Mouse (Mus musculus) B cell, adult 2 months (primary cell): ENCODE data around the gene Btg1.

Source experiments
- DNase-seq, 2 experiments: peaks; one replicate each; pipeline ENCODE4 v3.0.0; 2022

Btg1 gene

DNA sequence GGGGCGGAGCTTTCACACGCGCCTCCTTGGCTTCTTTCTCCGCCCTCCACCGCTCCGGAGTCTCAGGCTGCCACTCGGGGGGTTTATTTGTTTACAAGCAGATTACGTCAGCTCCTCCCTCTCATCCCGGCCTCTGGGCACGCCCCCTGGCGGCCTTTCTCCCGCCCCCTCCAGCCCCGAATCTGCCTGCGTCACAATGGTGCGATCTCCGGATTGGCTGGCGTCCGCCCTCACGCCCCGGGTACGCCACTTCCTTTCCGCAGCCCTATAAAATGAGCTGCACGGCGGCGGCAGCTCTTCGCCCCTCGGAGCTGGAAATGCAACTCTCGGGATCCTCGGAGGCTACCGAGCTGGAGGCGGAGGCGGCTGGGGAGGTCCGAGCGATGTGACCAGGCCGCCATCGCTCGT is at the start of gene Btg1:
TSS of gene Btg1 (plus strand) at position 298 of the 408 bp plus-strand sequence.
- DNase-seq, result peak; percentile 99 to 100

DNA sequence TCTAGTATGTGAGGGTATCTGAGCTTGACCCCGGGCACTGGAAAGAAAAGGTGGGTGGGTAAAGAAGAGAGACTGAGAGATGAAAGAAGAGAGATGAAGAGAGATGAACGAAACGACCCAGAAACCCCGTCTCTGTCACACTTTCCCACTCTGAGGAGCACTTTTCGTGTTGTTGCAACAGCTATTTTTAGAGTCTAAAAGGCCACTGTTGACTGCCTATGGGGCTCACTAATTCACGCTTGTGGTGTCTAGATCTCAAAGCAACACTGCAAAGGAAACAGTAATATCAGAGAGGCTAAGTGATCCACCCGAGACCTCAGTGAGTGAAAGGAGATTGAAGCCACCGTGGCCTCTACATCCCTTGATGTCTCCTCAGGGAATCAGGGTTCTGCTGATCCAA is 47.3 kb upstream of the Btg1 start:
- DNase-seq, result no peak

DNA sequence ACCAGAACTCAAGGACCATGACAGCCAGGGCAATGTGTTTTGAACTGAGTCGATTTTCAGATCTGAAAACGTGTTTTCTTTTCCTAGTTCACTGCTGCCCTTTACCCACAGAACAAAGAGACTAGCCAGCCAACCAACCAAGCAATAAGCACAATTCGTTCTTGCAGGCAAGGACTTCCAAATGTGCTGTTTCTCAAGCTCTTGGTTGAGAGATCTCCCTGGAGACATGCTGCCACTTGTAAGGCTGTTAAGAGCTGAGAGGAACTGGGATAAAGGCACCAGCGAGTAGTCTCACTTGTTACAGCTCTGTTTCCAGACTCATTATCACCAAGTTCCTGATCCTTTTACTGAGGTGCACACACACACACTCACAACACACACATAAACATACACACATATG is 45.6 kb upstream of the Btg1 start:
- DNase-seq, result no peak

DNA sequence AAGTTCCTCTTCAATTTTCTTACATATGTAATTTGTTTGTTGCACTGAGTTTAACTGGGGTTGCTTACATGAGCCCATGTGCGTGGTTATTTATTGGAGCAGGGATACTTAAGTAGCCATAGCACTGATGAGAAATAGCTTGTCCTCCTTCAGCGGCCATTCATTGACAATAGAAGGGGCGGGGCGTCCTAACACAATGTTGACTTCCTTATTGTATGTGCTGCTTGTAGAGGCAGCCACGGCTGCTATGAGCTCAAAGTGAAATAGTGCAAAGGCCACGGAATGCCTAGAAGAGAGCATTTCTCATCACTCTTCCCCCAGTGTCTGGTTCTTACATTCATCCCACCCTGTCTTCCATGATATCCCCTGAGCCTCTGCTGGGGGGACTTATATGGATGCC is 42.0 kb upstream of the Btg1 start:
- DNase-seq, result no peak

DNA sequence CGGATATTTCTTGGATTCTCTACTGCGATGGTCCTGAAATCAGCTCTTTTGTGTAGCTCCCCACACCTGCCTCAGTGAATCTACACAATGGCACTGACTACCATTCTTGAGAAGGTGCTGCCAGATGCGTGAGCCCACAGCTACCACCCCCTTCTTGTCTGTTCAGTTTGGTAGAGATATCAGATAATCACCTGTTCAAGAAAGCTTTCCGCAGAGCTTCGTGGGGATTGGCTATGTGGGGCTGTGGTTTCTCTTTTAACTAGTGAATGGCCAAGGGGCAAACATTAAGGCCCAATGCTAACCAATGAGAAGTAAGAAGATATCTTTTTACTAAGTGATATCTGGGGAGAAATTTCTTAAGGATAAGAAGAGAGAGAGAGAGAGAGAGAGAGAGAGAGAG is 41.5 kb upstream of the Btg1 start:
- DNase-seq, result no peak

DNA sequence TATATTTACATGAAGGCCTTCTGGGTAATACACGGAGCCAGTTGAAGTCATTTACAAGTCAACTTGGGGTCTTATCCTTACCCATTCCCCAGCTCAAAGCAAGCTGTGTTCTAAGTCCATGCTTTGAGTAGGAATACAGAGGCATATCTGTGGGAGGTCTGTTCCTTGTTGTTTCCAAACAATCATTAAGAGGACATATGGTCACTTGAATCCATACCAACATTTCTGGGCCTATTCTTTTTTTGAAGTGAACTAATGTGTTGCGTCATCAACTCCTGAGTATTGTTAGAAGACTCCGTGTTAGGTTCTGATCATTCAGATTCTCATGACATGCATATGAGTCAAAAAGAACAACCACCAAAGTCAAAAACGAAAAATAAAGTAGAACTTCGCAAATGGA is 37.9 kb upstream of the Btg1 start:
- DNase-seq, result no peak

DNA sequence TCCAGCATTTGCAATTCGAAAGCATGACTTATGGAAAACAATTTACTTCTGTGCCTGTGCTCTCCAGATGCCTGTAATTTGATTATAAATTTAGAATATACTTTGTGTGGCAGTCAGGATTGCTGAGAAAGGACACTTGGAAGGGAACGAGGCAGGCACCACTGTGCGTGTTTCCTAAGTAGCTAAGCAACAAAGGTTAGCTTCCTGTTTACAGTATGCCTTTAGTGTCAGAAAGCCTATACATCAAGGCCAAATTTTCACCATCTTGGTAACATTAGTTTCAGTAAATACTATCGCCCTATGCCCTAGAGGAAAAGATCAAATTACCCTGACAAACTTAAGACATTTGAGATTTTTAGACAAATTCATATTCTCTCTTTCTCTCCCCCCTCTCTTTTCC is 37.4 kb upstream of the Btg1 start:
- DNase-seq, result no peak

DNA sequence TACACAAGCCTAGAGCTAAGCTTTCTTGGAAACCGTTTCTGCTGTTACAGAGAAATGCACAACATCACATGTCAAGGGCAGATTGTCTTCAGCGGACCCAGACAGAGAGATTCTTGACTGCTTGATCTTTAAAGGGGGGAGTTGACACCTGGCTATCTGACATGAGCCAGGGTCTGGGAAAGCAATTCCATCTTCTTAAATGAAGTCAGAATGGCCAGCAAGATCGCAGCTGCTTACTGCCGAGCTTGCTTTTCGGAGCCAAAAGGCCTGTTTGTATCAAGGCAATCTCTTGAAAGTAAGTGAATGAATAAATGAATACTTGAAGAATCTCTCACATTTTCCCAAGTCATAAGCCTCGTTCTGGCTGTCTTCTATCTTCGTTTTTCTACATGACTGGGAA is 36.6 kb upstream of the Btg1 start:
- DNase-seq, result no peak

DNA sequence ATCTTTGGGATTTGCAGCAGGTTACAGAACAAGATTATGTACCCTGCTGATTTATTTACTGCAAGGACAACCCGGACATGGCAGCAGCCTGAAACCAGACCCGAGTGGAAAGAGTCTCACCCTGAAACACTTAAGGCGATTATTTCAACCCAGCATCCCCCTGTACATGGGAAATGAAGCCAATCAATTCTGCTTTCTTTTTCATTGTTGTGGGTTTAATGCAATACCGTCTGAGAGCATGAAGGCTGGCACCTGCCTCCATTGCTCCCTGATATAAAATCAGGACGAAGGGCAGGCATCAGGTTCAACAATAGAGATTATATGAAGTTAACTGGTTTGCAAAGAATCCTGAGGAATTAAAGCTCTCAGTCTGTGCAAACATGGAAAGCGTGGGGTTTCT is 35.6 kb upstream of the Btg1 start:
- DNase-seq, result no peak

DNA sequence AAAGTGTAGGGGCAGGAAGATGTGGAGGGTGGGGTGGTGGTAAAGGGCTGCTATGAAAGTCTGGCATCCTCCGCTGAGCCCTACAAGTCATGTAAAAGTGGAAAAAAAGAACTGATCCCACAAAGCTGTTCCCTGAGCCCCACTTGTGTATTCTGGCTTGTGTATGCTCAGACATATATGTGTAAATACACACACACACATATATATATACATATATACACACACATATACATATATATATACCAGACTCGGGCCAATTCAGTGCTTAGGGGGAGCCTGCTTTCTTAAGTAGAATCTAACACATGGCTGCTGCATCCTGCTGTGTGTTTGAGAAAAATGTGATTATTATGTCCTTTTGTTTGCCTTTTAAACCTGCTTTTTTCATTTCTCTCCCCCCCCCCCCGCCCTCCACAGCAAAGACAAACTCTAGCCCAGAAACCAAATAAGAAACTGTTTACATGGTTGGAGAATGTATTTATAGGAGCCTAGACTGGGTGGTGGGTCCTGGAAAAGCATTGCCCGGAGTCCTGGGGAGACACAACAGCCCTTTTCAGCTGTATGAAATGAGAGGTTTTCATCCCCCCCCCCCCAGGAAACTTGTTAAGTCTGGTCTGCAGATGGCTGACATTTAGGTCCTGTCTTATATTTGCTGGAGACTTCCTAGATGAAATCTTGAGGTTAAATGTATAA is 30.5 kb upstream of the Btg1 start:
- no peak for DNase-seq

DNA sequence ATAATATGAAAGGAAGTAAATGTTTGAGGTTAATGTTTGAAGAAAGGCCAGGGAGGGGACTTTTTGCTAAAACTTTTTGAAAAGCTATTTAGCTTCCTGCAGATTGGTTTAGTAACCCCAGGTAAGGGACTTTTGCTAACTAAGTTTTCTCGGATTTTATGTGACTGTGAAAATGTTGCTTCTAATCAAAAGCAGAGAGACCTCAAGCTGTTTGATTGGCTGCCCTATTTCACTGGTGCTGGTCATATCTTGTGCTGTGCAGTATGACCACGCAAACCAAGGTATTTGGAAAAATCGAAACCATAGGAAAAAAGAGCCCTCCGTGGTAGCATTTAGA is 30.0 kb upstream of the Btg1 start:
- DNase-seq, result no peak

DNA sequence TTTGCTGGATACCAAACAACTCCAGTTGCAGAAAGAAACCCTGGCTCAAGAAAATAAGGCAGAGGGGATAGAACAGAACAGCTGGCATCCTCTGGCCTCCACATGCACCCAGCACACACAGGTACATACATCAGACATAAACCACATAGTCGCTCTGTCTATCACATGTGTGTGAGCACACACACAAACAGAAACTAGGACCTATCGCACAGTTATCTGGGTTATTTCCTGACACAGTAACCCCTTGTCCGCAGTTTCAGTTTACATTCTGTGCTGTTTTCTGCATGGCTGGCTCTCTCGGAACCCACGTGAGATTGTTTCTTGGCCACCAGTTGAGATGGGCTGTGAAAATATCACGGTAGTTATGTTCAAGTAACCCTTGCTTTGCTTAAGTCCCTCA is 28.6 kb upstream of the Btg1 start:
- DNase-seq, result peak; percentile 40 to 45

DNA sequence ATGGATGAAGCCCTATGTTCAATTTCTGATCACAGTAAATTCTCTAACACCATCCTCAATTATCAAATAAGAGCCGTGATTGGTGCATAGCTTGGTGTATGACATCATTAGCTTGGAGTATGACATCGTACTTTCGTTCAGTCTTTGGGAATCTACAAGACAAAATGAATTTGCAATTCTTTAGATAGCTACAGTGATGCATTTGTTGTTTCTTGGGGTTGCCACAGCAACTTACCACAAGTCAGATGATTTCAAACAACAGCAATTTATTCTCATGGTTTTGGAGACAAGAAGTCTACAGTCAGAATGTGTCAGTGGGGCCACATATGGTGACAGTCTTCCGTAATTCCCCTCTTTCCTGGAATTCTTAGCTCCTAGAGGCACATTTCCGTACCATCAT is 27.0 kb upstream of the Btg1 start:
- DNase-seq, result peak; percentile 50 to 54

DNA sequence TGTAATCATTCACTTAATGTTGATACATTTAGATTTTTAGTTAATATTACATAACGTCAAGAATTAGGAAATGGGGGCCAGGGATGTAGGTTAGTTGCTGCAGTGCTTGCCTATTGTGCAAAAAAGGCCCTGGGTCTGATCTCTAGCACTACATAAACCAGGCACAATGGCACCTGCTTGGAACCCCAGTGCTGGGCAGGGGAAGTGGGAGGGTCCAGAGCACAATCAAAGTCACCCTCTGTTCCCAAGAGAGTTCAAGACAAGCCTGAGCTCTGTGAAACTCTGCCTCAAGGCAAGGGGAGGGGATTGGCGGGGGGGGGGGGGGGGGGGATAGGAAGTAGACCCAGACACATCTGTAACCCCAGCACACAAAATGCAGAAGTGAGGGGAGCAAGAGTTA is 24.7 kb upstream of the Btg1 start:
- DNase-seq, result peak in 1 of 2 experiments; percentile 43

DNA sequence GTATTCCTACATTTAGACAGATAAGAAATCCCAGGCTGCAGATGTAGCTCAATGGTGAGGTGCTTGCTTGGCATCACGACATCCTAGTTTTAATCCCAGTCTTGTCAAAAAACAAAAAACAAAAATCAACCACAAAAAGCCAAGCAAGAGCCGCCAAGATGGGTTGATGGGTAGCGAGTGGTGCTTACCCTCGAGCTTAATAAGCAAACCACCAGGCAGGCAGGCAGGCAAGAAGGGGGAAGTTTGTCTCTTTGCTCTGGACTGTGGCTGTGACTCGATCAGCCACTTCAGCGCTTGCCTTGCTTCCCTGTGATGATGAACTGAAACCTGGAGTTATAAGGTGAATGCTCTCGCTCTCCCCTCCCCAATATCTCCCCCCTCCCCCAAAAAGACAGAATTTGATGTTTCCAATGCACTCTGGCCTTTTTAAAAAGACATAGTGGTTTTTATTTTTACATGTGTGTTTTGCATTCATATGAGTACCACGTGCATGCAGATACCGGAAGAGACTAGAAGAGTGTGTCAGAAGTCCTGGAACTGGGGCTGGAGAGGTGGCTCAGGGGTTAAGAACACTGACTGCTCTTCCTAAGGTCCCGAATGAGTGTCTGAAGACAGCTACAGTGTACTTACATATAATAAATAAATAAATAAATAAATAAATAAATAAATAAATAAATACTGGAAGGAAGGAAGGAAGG is 21.2 kb upstream of the Btg1 start:
- peak; percentile 59 for DNase-seq

DNA sequence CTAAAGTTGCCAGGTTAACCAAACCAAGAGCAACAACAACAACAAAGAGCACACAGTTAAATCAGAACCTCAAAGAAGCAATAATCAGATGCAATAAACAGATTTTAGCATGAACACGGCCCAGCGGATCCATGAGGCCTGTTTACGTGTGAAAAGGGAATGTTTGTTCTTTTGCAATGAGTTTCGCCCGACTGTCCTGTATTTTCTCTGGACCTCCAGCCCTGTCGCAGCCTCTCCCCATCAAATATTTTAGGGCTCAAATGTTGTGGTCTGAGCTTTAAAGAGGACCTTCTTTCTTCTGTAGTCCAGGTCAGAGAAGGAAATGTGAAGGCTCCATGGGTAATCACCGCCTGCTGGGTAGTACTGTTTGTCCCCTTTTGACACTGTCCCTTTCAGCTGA is 20.4 kb upstream of the Btg1 start:
- no peak for DNase-seq

DNA sequence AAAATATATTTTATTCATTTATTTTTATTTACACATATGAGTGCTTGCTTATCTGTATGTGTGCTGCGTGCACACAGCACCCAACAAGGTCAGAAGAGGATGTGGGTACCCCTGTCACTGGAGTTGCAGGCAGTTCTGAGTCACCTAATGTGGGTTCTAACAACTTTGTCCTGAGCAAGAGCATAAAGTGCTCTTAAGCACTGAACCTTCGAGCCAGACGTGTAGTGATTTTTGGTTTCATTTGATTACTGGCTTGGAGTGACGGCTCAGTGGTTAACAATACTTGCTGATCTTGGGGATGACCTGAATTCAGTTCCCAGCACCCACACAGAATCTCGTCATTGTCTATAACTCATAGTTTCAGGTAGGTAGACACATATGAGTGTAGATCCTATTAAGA is 17.2 kb upstream of the Btg1 start:
- DNase-seq, result no peak

DNA sequence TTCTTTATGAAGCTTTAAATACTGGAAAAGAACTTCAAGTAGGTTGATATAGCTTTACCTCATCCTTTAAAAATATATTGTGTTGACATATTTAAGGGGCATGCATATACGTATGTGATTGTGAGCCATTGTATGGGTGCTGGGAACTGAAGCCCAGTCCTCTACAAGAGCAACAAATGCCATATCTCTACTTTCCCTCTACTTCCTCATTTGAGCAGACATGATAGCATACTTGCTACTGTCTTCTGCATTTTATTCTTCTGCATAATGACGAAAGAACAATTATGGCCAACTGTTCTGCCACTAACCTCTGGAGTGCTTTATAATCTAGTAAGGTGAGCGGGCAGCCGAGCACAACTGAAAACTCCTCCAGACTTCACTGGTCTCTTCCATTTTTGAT is 15.1 kb upstream of the Btg1 start:
- no peak for DNase-seq

DNA sequence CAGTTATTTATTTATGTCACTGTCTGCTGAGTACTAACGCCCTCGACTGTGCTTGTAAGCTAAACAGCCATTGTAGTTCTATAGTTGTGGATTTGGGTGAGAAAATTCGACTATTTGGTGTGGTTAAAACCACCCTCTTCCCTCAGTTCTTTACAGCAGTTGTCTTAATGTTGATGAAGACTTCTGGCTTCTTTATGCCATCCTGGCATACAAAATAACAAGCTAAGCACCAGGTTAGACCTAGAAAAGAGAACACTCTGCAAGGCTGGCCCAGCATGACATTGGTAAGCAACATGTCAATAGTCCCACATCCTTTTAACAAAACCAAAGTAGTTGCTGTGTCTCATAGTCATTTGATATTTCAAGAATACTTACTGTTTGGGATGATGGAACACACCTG is 14.5 kb upstream of the Btg1 start:
- no peak for DNase-seq

DNA sequence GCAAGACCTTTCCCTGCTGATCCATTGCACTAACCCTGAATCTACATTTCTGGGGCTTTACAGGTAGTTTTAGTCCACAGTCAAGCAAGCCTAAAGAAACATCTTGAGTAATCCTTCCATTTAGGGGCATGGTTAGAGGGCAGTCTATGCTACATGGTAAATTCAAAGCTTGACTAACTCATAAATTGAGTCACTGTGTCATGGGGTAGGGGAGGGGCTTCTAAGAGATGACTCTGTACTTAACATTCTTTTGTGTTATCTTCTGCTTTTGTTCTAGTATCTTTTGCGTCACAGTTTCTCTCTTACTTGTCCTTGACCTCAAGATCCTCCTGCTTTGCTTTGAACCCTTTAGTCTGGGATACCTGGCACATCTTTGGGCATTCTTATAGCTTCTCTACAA is 11.6 kb upstream of the Btg1 start:
- DNase-seq, result peak in 1 of 2 experiments; percentile 45

DNA sequence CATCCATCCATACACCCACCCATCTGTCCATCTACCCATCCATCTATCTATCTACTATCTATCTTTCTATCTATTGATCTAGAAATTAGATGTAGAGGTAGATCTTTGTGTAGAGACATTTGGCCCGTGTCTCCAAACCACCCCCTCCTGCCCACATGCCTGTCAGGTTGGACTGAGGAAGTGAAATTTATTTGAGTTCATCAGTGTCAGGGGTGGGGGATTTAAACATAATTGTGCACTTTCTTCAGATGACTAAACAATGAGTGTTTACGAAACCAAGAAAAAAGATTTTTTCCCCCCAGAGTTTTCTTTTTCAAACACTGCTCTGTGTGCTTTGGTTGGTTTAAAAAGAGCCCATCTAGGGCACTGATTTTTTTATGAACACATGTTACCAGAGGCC is 10.9 kb upstream of the Btg1 start:
- peak in 1 of 2 experiments; percentile 58 for DNase-seq

DNA sequence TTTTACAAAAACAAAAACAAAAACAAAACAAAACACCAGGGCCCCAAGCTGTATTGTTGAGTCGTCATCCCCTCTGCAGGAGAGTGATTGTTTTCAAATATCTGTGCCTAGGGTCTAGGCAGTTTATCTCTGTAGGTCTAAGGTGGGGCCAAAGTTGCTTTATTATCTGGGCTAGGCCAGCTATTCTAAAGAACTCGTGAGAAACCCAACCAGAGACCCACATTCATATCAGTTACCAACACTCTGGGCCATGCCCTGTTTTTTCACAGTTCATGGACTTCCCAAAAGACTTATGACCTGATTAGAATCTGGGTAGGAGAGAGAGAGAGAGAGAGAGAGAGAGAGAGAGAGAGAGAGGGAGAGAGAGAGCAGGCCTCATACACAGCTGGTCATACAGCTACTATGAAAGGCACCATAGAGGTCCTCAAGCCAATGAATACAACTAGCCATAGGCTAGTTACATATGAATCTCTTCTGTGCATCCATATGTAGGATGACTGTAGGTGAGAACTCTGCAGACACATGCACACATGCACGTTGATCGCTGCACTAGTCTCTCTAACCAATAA is 9.1 kb upstream of the Btg1 start:
- DNase-seq, result no peak

DNA sequence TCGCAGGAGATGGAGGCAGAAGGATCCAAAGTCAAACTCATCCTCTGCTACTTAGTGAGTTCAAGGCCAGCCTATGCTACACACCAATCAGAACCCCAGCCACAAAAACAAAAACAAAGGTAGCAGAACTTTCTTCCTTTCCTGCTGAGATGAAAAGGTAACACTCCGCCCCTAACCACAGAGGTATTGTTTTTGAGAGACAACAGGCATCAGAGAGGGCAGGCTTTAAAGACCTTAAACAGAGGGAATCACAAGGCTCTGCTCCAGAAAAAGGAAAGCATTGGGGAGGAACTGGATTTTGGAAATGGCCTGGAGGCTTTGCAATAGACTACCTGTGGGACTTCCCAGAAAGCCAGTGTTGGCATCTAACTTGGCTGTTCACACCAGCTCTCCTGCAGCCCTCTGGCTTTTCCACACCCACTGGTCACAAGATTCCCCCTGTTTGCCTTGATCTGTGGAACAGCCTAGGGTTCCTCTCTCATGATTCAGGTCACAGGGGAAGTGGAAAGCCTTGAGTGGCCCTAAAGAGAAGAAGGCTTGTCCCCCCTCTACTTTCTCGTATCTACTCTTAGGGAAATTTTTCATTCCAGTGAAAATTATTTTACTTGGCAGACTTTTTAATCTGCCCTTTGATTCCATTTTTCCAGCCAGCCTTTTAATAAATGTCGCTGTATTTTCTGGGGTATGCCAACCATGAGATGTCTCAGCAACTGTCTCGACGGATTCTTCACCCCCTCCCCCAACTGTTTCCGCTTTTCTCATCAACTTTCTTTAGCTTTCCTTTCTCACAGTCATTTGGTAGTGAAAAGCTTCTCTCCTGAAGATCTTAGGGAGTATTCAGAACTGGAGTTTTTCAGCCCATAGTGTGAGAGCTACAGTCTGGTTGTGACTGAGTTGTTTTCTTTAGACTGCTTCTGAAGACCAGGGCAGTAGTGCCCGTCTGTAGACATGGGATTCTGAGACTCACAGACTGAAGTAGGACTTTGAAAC is 7.2 kb upstream of the Btg1 start:
- no peak for DNase-seq
